Mouse (Mus musculus) hindbrain, embryonic 13.5 days (tissue): ENCODE data around the gene 2610301B20Rik. TPM values are rescaled to one million over a fixed set of nuclear protein-coding genes. Genes with fewer than 3 reads are reported as not detected.

ENCODE experiments used
- ATAC-seq: fragments of 200-750 bp; cut with Nextera tagmentation; 2 replicates; pipeline ENCODE4 v1.8.0; 2017; ENCODE audit warnings: moderate TSS enrichment; ENCODE audit not compliant: low FRiP score
- H3K27ac ChIP-seq: fragments of 300-500 bp; sonication (generic); 2 replicates; pipeline ENCODE4 v1.5.1; 2015; ENCODE audit warnings: inconsistent platforms, mild to moderate bottlenecking, moderate library complexity
- H3K27me3 ChIP-seq: fragments of 300-500 bp; sonication (generic); 2 replicates; pipeline ENCODE4 v1.6.1; 2015; ENCODE audit warnings: mild to moderate bottlenecking, inconsistent platforms
- H3K36me3 ChIP-seq: fragments of 300-500 bp; sonication (generic); 2 replicates; pipeline ENCODE4 v1.6.1; 2015; ENCODE audit warnings: mild to moderate bottlenecking, inconsistent platforms
- H3K4me1 ChIP-seq: fragments of 300-500 bp; sonication (generic); replicated peaks from 2 replicates; pipeline ENCODE4 v1.6.1; 2015; ENCODE audit warnings: inconsistent platforms
- H3K4me2 ChIP-seq: fragments of 300-500 bp; sonication (generic); 2 replicates; pipeline ENCODE4 v1.6.1; 2015; ENCODE audit warnings: inconsistent platforms, mild to moderate bottlenecking, moderate library complexity
- H3K4me3 ChIP-seq: fragments of 300-500 bp; sonication (generic); 2 replicates; pipeline ENCODE4 v1.5.1; 2015; ENCODE audit warnings: mild to moderate bottlenecking, inconsistent platforms
- H3K9ac ChIP-seq: fragments of 300-500 bp; sonication (generic); 2 replicates; pipeline ENCODE4 v1.6.1; 2015; ENCODE audit warnings: mild to moderate bottlenecking, inconsistent platforms
- H3K9me3 ChIP-seq: fragments of 300-500 bp; sonication (generic); 2 replicates; pipeline ENCODE4 v1.6.1; 2016; ENCODE audit warnings: inconsistent platforms
- WGBS: fragments of 180-500 bp; shearing (Covaris S2); methylation state at CpG from one replicate; pipeline ENCODE4 v1.1.7; 2015; 5-methylcytosine and 5-hydroxymethylcytosine counted together
- microRNA-seq: library from miRNA; unstranded; fragments of <30 nt; microRNA quantifications from one replicate; pipeline ENCODE4, GENCODE M21; 2016
- polyA plus RNA-seq: library from polyadenylated mRNA; unstranded; fragments of >200 nt; fragmentation: Nextera tagmentation; extraction: Ambion mirVana; gene quantifications from 2 replicates; pipeline ENCODE4 v1.2.1, GENCODE M21; 2015

Gene 2610301B20Rik
- polyA plus RNA-seq, 1 experiment from 2014 or later = 45.0 TPM

DNA sequence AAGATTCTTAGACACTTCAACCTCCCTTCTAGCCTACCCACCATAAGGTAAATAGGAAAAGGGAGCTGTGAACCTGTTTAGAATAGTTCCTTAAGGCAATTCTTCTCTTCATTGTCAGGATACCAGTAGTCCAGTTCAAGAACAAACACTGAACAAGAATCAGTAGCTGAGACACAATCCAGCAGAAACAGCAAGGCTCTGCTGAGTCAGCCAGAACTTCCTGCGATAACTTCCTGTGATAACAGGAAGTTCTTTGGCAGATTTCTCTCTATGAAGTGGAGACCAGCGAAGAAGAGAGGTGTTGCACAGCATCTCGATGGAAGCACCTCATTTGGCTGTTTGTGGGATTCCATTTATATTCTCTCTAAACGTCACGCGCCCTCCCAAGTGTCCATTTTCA lies 53.9 kb downstream of the 2610301B20Rik start:
- no peaks in the 10 kb centered on the region for H3K27me3 ChIP-seq
- no peaks in the 10 kb centered on the region for H3K9me3 ChIP-seq
- no peak for ATAC-seq
- no peaks in the 10 kb centered on the region for H3K36me3 ChIP-seq
- peaks cover 4% of the 10 kb centered on the region; the same call in 1 of the 2 replicates for H3K4me1 ChIP-seq
- no peak overlapping the region for H3K4me2 ChIP-seq
- H3K4me3 ChIP-seq = no peak overlapping the region
- no peak overlapping the region for H3K27ac ChIP-seq
- WGBS = 90% methylated on average over 6 of the region's 6 CpGs
- no peak overlapping the region for H3K9ac ChIP-seq

DNA sequence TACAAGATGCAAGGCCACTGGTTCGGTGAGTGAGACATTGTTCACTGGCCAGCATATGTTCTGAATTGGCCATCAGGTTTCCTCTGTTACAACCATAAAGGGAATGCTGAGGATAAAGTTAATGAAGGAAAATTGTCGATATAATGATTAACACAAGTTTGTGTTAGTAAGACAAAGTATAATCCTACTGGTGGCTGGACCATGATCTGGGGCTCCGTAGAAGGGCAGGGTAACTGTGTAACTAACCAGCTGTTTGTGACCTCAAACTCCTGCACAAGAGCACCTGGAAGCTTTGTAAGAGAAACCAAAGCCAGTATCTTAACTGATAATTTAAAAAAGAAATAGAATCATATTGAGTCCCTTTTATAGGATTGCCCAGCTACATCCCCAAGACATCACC lies 55.4 kb downstream of the 2610301B20Rik start:
- Histone ChIP-seq H3K4me3 (no peak overlapping the region), H3K4me2 (no peak overlapping the region), H3K9ac (no peak overlapping the region), H3K27ac (no peak overlapping the region), H3K27me3 (no peaks in the 10 kb centered on the region), H3K4me1 (no peaks in the 10 kb centered on the region), H3K36me3 (no peaks in the 10 kb centered on the region), H3K9me3 (no peaks in the 10 kb centered on the region)
- no peak for ATAC-seq
- WGBS = 91% methylated on average over 3 of the region's 3 CpGs

DNA sequence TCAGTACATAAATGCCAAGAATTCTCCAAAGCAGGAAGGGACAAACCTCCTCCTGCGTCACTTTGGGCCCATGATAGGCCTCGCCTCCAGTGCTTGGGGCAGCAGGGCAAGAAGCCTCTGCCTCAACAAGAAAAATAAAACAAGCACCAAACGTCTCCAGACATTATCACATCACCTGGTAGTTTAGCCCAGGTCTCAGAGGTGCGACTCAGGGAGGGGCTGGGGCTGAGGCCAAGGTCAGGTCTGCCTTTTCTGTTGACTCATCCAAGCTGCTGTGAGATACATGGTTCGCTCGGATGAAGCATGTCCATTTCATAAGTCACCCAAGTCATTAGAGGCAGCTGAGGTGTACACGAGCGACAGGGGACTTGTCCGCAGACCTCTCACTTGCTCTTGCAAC lies 56.7 kb downstream of the 2610301B20Rik start:
- H3K27ac ChIP-seq = no peak overlapping the region
- 88% methylated on average over 9 of the region's 9 CpGs for WGBS
- ATAC-seq = no peak
- H3K4me1 ChIP-seq = no peaks in the 10 kb centered on the region
- H3K4me3 ChIP-seq = no peak overlapping the region
- no peak overlapping the region for H3K9ac ChIP-seq
- H3K27me3 ChIP-seq = no peaks in the 10 kb centered on the region
- no peak overlapping the region for H3K4me2 ChIP-seq
- H3K9me3 ChIP-seq = no peaks in the 10 kb centered on the region
- no peaks in the 10 kb centered on the region for H3K36me3 ChIP-seq

DNA sequence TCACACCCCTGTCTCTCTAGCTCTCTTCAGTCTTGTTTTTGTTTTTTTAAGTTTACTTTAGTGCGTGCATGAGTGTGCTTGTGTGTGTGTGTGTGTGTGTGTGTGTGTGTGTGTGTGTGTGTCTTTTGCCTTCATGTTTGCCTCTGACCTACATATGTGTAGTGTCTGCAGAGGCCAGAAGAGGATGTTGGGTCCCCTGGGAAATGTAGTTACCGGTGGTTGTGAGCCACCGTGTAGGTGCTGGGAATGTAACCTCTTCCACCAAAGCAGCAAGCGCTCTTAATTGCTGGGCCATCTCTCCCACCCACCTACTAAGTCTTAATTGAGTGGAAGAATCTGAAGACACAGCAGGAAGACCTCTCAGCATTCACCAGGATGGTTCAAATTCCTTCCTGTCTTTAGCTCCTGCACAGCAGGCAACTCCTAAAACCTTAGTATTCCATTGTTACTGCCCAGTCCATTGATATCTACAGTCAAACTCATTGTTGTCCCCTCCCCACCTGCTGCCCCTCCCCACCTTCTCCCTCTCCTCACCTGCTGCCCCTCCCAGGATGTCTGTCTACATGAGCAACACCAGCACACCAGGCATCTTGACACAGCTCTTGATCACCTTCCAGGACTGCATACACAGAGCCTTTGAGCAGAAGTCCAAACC lies 57.9 kb downstream of the 2610301B20Rik start:
- Histone ChIP-seq H3K27ac (no peak overlapping the region), H3K4me2 (no peak overlapping the region), H3K9me3 (no peaks in the 10 kb centered on the region), H3K9ac (no peak overlapping the region), H3K4me3 (no peak overlapping the region), H3K27me3 (no peaks in the 10 kb centered on the region), H3K36me3 (no peaks in the 10 kb centered on the region), H3K4me1 (no peaks in the 10 kb centered on the region)
- 33% methylated on average over 4 of the region's 4 CpGs for WGBS
- ATAC-seq = no peak

- Histone ChIP-seq H3K4me3 (no peak overlapping the region), H3K36me3 (no peaks in the 10 kb centered on the region), H3K4me1 (no peaks in the 10 kb centered on the region), H3K9me3 (no peaks in the 10 kb centered on the region), H3K27ac (no peak overlapping the region), H3K9ac (no peak overlapping the region), H3K4me2 (no peak overlapping the region), H3K27me3 (no peaks in the 10 kb centered on the region)
- ATAC-seq = no peak
- 75% methylated on average over 5 of the region's 5 CpGs for WGBS
These were observed 58.5 kb downstream of the 2610301B20Rik start for GRCm38 (mm10) chr4:10932782-10933181.

- 87% methylated on average over 4 of the region's 4 CpGs for WGBS
These were observed 62.5 kb downstream of the 2610301B20Rik start for GRCm38 (mm10) chr4:10936766-10937165.

More at GRCm38 (mm10) chr4:10936766-10937165, 62.5 kb downstream of the 2610301B20Rik start:
- Histone ChIP-seq H3K9me3 (no peaks in the 10 kb centered on the region), H3K27me3 (no peaks in the 10 kb centered on the region), H3K4me1 (no peaks in the 10 kb centered on the region), H3K36me3 (no peaks in the 10 kb centered on the region), H3K4me2 (no peak overlapping the region), H3K9ac (no peak overlapping the region), H3K27ac (no peak overlapping the region), H3K4me3 (no peak overlapping the region)
- no peak for ATAC-seq

Small RNA genes within 50 kb of the gene (microRNA-seq; reads per million reads assigned to microRNA genes)
- gene Mir3471-1 (not detected), gene n-TSaga9 (2.1 reads per million)
